Mouse (Mus musculus): Measurements from ENCODE around the gene Map3k7cl. TPM values are rescaled to one million over a fixed set of nuclear protein-coding genes. Genes with fewer than 3 reads are reported as not detected.

The Map3k7cl gene
- not detected for total RNA-seq (2023)

DNA sequence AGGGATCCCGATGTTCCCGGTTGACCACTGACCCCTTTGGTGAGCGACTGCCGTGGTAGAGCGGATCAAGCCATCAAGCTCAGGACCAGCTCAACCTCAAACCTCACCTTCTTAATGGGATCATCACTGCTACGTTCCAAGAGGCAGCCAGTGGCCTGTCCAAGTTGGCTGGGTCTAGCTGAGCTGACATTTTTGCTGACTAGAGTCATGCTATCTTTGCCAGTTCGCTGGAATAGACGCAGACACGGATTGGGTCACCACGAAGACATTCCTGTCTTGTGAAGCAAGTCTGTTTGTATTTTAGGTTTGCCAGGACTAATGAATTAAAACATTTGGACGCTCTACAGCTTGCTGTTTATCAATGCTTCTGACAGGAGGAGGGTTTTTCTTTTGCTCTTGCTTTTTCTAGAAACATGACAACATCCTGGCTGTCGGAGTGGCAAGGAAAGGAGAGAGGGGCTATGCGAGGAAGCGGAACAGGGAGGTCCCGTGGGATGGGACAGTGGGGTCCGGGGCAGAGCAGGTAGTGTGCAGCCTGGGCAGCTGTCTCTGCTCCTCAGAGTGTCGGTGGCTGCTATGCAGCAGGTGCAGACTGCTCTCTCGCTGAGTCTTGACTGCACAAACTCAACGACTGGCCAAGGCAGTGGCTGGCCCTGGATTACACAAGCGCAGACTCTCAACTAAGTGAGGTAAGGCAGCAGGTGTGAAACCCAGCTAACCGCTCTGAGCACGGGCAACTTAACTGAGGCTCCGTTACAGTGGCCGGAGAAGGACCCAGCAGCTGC is at the start of gene Map3k7cl:
TSS of gene Map3k7cl (plus strand) at position 424 of the 785 bp plus-strand sequence.

Other genes starting within 250 kb of the Map3k7cl start
- 22.0 TPM for gene N6amt1, start 199.1 kb upstream of the Map3k7cl start, total RNA-seq (2023)
- gene Ltn1, start 120.7 kb upstream of the Map3k7cl start, total RNA-seq (2023) = 43.7 TPM
- 7.1 TPM for gene Rwdd2b, start 112.8 kb upstream of the Map3k7cl start, total RNA-seq (2023)
- gene Usp16, start 98.6 kb upstream of the Map3k7cl start, total RNA-seq (2023) = 116 TPM
- 182 TPM for gene Cct8, start 57.5 kb upstream of the Map3k7cl start, total RNA-seq (2023)
- gene Bach1, start 145.6 kb downstream of the Map3k7cl start, total RNA-seq (2023) = 32.0 TPM

Measured in CD4-positive naive resting alpha-beta T cell, adult 57 days (primary cell).